Comparison of ENCODE assay signal across 8 mouse cellular contexts in the genomic region with DNA sequence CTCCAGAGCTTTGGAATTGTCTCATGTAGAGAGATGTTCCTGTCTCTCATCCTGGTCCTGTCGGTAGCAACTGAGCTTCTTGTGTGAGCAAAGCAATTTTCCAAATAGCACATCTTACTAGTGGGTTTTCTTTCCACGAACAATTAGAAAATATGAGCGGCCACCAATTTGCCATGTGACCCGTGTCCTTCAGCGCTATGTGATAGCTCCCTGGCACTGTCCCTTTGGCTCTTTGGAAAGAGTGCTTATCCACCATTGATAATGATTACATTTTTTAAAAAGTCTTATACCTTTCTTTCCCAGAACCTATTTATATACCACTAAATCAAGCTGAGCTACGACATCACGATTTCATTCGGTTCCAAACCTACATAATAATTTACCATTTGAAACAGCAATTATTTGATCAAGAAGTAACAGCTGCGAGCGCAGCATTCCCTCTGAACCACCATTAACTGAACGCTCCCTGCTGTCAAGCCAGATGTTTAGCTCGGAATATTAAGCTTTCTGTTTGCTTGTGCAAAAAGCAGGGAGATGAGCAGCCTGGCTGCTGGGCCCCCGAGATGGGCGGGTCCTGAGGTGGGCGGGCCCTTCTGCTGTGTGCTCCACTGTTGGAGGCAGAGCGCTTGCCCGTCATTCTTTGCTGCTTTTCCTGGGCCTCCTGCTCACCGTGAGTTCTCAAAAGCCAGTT. TPM values are rescaled to one million over a fixed set of nuclear protein-coding genes. Genes with fewer than 3 reads are reported as not detected.
DNase-seq lines count a peak whose midpoint lies in the region; ATAC-seq and TF ChIP-seq lines count a peak whose summit lies in the region.
"Had no signal": no experiment of that assay in that cellular context is flagged by ENCODE, and none has a peak within 500 bp of the region (broad histone marks: within the 10 kb centered on the region; RNA-seq: fewer than 3 reads in every experiment).

No protein-coding gene starts in this region.

- no peaks in the 10 kb centered on the region for H3K36me3 ChIP-seq in forebrain, embryonic 10.5 days (replicated peaks)
- no peaks in the 10 kb centered on the region for H3K36me3 ChIP-seq in midbrain, embryonic 10.5 days
- H3K36me3 ChIP-seq in stomach, embryonic 14.5 days (ENCODE audit: control insufficient read depth, insufficient read depth, low read length) = no peaks in the 10 kb centered on the region

- no peak overlapping the region for H3K9ac ChIP-seq in stomach, embryonic 14.5 days (replicated peaks; ENCODE audit: low read depth, low read length)

- peak overlapping the region; percentile 34 for H3K4me3 ChIP-seq in forebrain, embryonic 10.5 days
- no peak overlapping the region for H3K4me3 ChIP-seq in left cerebral cortex, adult 2 months
- peak overlapping the region; percentile 37 for H3K4me3 ChIP-seq in midbrain, embryonic 10.5 days
- peak overlapping the region; percentile 16 for H3K4me3 ChIP-seq in stomach, embryonic 14.5 days (ENCODE audit: low read depth, low read length)

- peak; percentile 37 for DNase-seq in urinary bladder, postnatal 14 days (ENCODE audit: low spot score)
- DNase-seq in urinary bladder, postnatal 4 days (ENCODE audit: low spot score in 2 of 2) = no peak
- DNase-seq in forebrain, embryonic 10.5 days (ENCODE audit: extremely low spot score, low spot score) = peak; percentile 48
- DNase-seq in heart, postnatal 14 days = peak; percentile 20 to 42
- DNase-seq in left cerebral cortex, adult 2 months (ENCODE audit: extremely low spot score in 1 of 2, low spot score in 2 of 2) = peak; percentile 25 to 32
- DNase-seq in midbrain, embryonic 10.5 days (ENCODE audit: low spot score) = peak; percentile 61

- TF ChIP-seq CTCF in left cerebral cortex, adult 2 months (IDR thresholded peaks at IDR 0.05) = no peak

- no peaks in the 10 kb centered on the region for H3K27me3 ChIP-seq in forebrain, embryonic 10.5 days (ENCODE audit: poor library complexity, severe bottlenecking)
- H3K27me3 ChIP-seq in midbrain, embryonic 10.5 days (ENCODE audit: low read depth, poor library complexity, severe bottlenecking) = 0 out of 2 replicates have a peak, but pooled peaks cover 3% of the 10 kb centered on the region
- no peaks in the 10 kb centered on the region for H3K27me3 ChIP-seq in stomach, embryonic 14.5 days (ENCODE audit: control insufficient read depth, insufficient read depth, low read length)

- intact Hi-C loops in heart, postnatal 14 days (cut with DNase I) = no loop called here
- intact Hi-C loops in left cerebral cortex, adult 2 months (cut with DNase I) = no loop called here

- peak overlapping the region; percentile 27; the same call in 1 of the 2 replicates for H3K27ac ChIP-seq in forebrain, embryonic 10.5 days
- H3K27ac ChIP-seq in left cerebral cortex, adult 2 months = no peak overlapping the region
- H3K27ac ChIP-seq in midbrain, embryonic 10.5 days (replicated peaks) = peak overlapping the region; percentile 64
- no peak overlapping the region for H3K27ac ChIP-seq in stomach, embryonic 14.5 days (ENCODE audit: low read length)
- H3K27ac ChIP-seq: macrophage had no signal

- ATAC-seq in stomach, embryonic 14.5 days (ENCODE audit: insufficient number of reproducible peaks, insufficient read depth, low FRiP score, low read depth) = peak; percentile 92; the same call in 1 of the 2 replicates

- no peaks in the 10 kb centered on the region for H3K9me3 ChIP-seq in forebrain, embryonic 10.5 days
- H3K9me3 ChIP-seq in midbrain, embryonic 10.5 days (replicated peaks) = no peaks in the 10 kb centered on the region
- no peaks in the 10 kb centered on the region for H3K9me3 ChIP-seq in stomach, embryonic 14.5 days (ENCODE audit: control insufficient read depth, low read depth, low read length)

- peaks cover 13% of the 10 kb centered on the region for H3K4me1 ChIP-seq in forebrain, embryonic 10.5 days
- peaks cover 15% of the 10 kb centered on the region for H3K4me1 ChIP-seq in midbrain, embryonic 10.5 days
- 0 out of 2 replicates have a peak, but pooled peaks cover 6% of the 10 kb centered on the region for H3K4me1 ChIP-seq in stomach, embryonic 14.5 days (ENCODE audit: control insufficient read depth, insufficient read depth, low read length)

- peak overlapping the region; percentile 49 for H3K4me2 ChIP-seq in stomach, embryonic 14.5 days (replicated peaks; ENCODE audit: low read depth, low read length)

- WGBS in forebrain, embryonic 10.5 days = 51% methylated on average over 18 of the region's 18 CpGs
- WGBS in midbrain, embryonic 10.5 days = 48% methylated on average over 18 of the region's 18 CpGs
- WGBS in stomach, embryonic 14.5 days = 35% methylated on average over 18 of the region's 18 CpGs

RNA-seq across cellular contexts. Expression of gene Scamp1, which starts 20.8 kb away (rescaled TPM):
- polyA plus RNA-seq in forebrain, embryonic 10.5 days (2016; fragmentation: Nextera tagmentation; extraction: Ambion mirVana) = 27.1 and 27.3 TPM in 2 replicates
- total RNA-seq in heart, postnatal 14 days (2021) = 10 to 100 TPM; 31.2 to 31.8 TPM
- 100 to 1,000 TPM; 172 to 178 TPM for total RNA-seq in left cerebral cortex, adult 2 months (2021)
- polyA plus RNA-seq in midbrain, embryonic 10.5 days (2016; fragmentation: Nextera tagmentation; extraction: Ambion mirVana) = 25.5 and 32.3 TPM in 2 replicates
- polyA plus RNA-seq in stomach, embryonic 14.5 days (2014; fragmentation: Nextera tagmentation; extraction: Ambion mirVana) = 36.5 and 39.1 TPM in 2 replicates

RNA-seq across cellular contexts. Expression of gene Ap3b1, which starts 52.3 kb away (rescaled TPM):
- polyA plus RNA-seq in forebrain, embryonic 10.5 days (2016; fragmentation: Nextera tagmentation; extraction: Ambion mirVana) = 32.1 and 32.9 TPM in 2 replicates
- 10 to 100 TPM; 24.7 to 26.1 TPM for total RNA-seq in heart, postnatal 14 days (2021)
- 10 to 100 TPM; 45.4 to 46.8 TPM for total RNA-seq in left cerebral cortex, adult 2 months (2021)
- polyA plus RNA-seq in midbrain, embryonic 10.5 days (2016; fragmentation: Nextera tagmentation; extraction: Ambion mirVana) = 35.6 and 37.5 TPM in 2 replicates
- polyA plus RNA-seq in stomach, embryonic 14.5 days (2014; fragmentation: Nextera tagmentation; extraction: Ambion mirVana) = 48.5 and 50.0 TPM in 2 replicates

Comparison
In these comparisons a context has a peak if more than half of its experiments do, and no peak if none do; other contexts are left out.
1. DNase-seq: peak in urinary bladder, postnatal 14 days (single experiment), forebrain, embryonic 10.5 days (single experiment), heart, postnatal 14 days (2 of 2), left cerebral cortex, adult 2 months (2 of 2) and midbrain, embryonic 10.5 days (single experiment); none in urinary bladder, postnatal 4 days (0 of 2).
2. H3K27ac ChIP-seq: peak in forebrain, embryonic 10.5 days (single experiment) and midbrain, embryonic 10.5 days (single experiment); none in left cerebral cortex, adult 2 months (single experiment) and stomach, embryonic 14.5 days (single experiment).